Mouse (Mus musculus): ENCODE measurements around the gene Skap1. TPM values are rescaled to one million over a fixed set of nuclear protein-coding genes. Genes with fewer than 3 reads are reported as not detected.

The Skap1 gene
- 0.98 and 1.5 TPM in 2 replicates for polyA plus RNA-seq (2012; rRNA removed)

- no peaks in the 10 kb centered on the region; the same call in 1 of the 2 replicates for H3K27me3 ChIP-seq (ENCODE audit: control insufficient read depth, insufficient read depth, low read length)
- H3K4me1 ChIP-seq (ENCODE audit: control insufficient read depth, insufficient read depth, low read length): 0 out of 2 replicates have a peak, but pooled peaks cover 2% of the 10 kb centered on the region
- peak within 1 kb of the TSS; percentile 2 for H3K4me3 ChIP-seq (replicated peaks; ENCODE audit: insufficient read depth, low read depth, low read length)
- WGBS: 6% methylated on average over 42 of the region's 42 CpGs
- no peak within 1 kb of the TSS for H3K27ac ChIP-seq (ENCODE audit: insufficient read depth, low read length)
- no peak for TF ChIP-seq CTCF (IDR thresholded peaks at IDR 0.05; ENCODE audit: borderline replicate concordance, insufficient read depth, low read depth, low read length)
- no peak for TF ChIP-seq POLR2A (IDR thresholded peaks at IDR 0.05; ENCODE audit: borderline replicate concordance, insufficient read depth, low read length)
- DNase-seq: peak in 1 of 2 experiments; percentile 1
These were observed at the start of gene Skap1 for GRCm38 (mm10) chr11:96463986-96464715. Gene Skap1 (plus strand): TSS chr11:96464593.

DNA sequence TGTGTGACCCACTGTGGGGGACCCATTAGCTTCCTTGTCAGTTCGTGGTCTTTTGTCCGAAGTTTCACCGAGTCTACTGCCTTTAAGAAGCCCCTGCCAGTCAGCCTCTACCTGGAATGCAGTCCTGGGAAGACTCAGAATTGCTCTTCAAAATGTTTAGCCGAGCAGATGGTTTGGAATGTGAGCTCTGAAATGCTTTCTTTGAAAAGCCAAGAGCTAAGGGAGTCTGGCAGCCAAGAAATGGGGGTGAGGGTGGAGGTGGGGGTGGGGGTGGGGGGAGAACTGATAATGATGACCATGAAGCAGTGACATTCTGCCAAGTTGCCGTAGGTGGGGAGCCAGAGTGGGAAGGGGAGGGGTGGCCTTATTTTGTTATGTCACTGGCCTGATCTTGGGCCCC is 43.3 kb upstream of the Skap1 start:
- Histone ChIP-seq H3K4me1 (ENCODE audit: control insufficient read depth, insufficient read depth, low read length) (no peaks in the 10 kb centered on the region; the same call in 1 of the 2 replicates), H3K4me3 (replicated peaks; ENCODE audit: insufficient read depth, low read depth, low read length) (no peak overlapping the region), H3K27me3 (ENCODE audit: control insufficient read depth, insufficient read depth, low read length) (no peaks in the 10 kb centered on the region), H3K27ac (ENCODE audit: insufficient read depth, low read length) (no peak overlapping the region)
- TF ChIP-seq CTCF (IDR thresholded peaks at IDR 0.05; ENCODE audit: borderline replicate concordance, insufficient read depth, low read depth, low read length): no peak
- TF ChIP-seq POLR2A (IDR thresholded peaks at IDR 0.05; ENCODE audit: borderline replicate concordance, insufficient read depth, low read length): no peak
- 20% methylated on average over 5 of the region's 5 CpGs for WGBS
- DNase-seq: no peak

DNA sequence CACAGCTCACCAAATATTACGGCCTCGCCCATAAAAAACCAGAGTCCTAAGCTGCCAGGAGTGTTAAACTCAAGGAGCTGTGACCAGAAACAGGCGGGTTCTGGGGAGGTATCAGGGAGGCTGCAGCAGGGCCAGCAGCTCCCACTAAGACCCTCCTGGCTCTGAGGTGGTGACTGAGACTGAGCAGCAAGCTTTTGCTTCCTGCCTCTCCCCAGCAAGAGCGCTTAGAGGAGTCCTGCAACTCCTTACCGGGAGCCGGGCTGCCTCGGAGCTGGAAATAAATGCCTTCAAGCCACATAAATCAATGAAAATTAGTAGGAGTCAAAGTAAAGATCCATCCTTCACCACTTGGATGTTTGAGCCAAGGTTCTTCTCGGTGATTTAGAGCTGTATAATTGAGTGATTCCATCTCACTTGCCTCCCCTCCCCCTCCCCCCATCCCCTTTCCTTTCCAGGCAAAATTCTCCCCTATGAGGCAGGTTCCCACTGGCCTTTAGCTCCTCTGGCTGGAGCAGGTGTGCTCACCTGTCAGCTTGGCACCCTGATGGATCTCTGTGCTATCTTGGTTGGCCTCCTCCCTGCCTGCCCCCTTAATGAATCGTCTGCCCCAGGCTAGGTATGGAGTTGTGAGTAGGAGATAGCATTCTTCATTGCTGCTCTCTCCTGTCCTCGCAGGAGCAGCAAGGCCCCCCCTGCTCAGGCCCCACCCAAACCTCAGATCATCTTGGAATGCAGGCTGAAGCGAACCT is 42.7 kb upstream of the Skap1 start:
- 48% methylated on average over 11 of the region's 11 CpGs for WGBS
- DNase-seq: no peak
- Histone ChIP-seq H3K4me1 (ENCODE audit: control insufficient read depth, insufficient read depth, low read length) (no peaks in the 10 kb centered on the region; the same call in 1 of the 2 replicates), H3K4me3 (replicated peaks; ENCODE audit: insufficient read depth, low read depth, low read length) (no peak overlapping the region), H3K27me3 (ENCODE audit: control insufficient read depth, insufficient read depth, low read length) (no peaks in the 10 kb centered on the region), H3K27ac (ENCODE audit: insufficient read depth, low read length) (no peak overlapping the region)
- TF ChIP-seq CTCF (IDR thresholded peaks at IDR 0.05; ENCODE audit: borderline replicate concordance, insufficient read depth, low read depth, low read length): no peak

GRCm38 (mm10) chr11:96425193-96425592 is 39.2 kb upstream of the Skap1 start:
- DNase-seq: no peak
- H3K27ac ChIP-seq (ENCODE audit: insufficient read depth, low read length): no peak overlapping the region
- no peaks in the 10 kb centered on the region for H3K27me3 ChIP-seq (ENCODE audit: control insufficient read depth, insufficient read depth, low read length)
- WGBS: 87% methylated on average over 6 of the region's 6 CpGs
- no peak overlapping the region for H3K4me3 ChIP-seq (replicated peaks; ENCODE audit: insufficient read depth, low read depth, low read length)
- H3K4me1 ChIP-seq (ENCODE audit: control insufficient read depth, insufficient read depth, low read length): no peaks in the 10 kb centered on the region; the same call in 1 of the 2 replicates
- TF ChIP-seq POLR2A (IDR thresholded peaks at IDR 0.05; ENCODE audit: borderline replicate concordance, insufficient read depth, low read length) (no peak), CTCF (IDR thresholded peaks at IDR 0.05; ENCODE audit: borderline replicate concordance, insufficient read depth, low read depth, low read length) (no peak)

DNA sequence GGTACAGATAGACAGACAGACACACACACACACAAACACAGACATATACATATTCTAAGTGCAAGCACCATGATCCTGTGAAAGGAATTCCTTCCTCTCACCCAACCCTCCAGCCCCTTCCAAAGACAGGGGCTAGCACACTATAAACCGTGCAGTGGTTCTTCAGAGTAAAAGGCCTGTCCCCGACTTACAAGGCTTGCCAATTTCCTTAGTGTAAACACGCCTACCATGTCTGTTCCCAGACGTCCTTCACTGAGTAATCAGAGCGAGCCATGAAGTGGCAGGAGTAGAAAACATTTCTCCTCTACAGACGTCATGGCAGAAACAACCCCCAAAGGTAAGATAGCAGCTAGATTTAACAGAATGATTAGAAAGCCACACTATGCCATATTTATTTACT is 38.2 kb upstream of the Skap1 start:
- no peaks in the 10 kb centered on the region for H3K27me3 ChIP-seq (ENCODE audit: control insufficient read depth, insufficient read depth, low read length)
- H3K4me3 ChIP-seq (replicated peaks; ENCODE audit: insufficient read depth, low read depth, low read length): no peak overlapping the region
- no peak overlapping the region for H3K27ac ChIP-seq (ENCODE audit: insufficient read depth, low read length)
- 69% methylated on average over 6 of the region's 6 CpGs for WGBS
- no peaks in the 10 kb centered on the region; the same call in 1 of the 2 replicates for H3K4me1 ChIP-seq (ENCODE audit: control insufficient read depth, insufficient read depth, low read length)
- no peak for DNase-seq
- TF ChIP-seq POLR2A (IDR thresholded peaks at IDR 0.05; ENCODE audit: borderline replicate concordance, insufficient read depth, low read length) (no peak), CTCF (IDR thresholded peaks at IDR 0.05; ENCODE audit: borderline replicate concordance, insufficient read depth, low read depth, low read length) (no peak)

DNA sequence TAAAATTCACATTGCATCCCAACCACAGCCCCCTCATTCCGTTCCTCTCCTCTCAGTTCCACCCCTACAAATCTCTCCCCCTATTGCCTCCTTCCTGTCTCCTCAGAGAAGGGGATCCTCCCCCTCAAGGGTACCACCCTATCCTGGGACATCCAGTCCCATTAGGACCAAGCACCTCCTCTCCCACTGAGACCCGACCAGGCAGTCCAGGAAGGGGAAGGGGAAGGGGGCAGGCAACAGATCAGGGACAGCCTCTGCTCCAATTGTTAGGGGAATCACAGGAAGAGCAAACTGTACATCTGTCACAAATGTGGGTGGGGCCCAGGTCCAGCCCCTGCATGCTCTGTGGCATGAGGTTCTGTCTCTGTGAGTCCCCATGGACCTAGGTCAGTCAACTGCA is 37.6 kb upstream of the Skap1 start:
- no peaks in the 10 kb centered on the region for H3K4me1 ChIP-seq (ENCODE audit: control insufficient read depth, insufficient read depth, low read length)
- no peaks in the 10 kb centered on the region for H3K27me3 ChIP-seq (ENCODE audit: control insufficient read depth, insufficient read depth, low read length)
- no peak for DNase-seq
- no peak overlapping the region for H3K4me3 ChIP-seq (replicated peaks; ENCODE audit: insufficient read depth, low read depth, low read length)
- TF ChIP-seq CTCF (IDR thresholded peaks at IDR 0.05; ENCODE audit: borderline replicate concordance, insufficient read depth, low read depth, low read length) (no peak), POLR2A (IDR thresholded peaks at IDR 0.05; ENCODE audit: borderline replicate concordance, insufficient read depth, low read length) (no peak)
- 54% methylated on average over 2 of the region's 2 CpGs for WGBS
- no peak overlapping the region for H3K27ac ChIP-seq (ENCODE audit: insufficient read depth, low read length)

- H3K4me3 ChIP-seq (replicated peaks; ENCODE audit: insufficient read depth, low read depth, low read length): no peak overlapping the region
- no peaks in the 10 kb centered on the region for H3K4me1 ChIP-seq (ENCODE audit: control insufficient read depth, insufficient read depth, low read length)
- WGBS: 91% methylated on average over 2 of the region's 2 CpGs
- DNase-seq: no peak
- H3K27ac ChIP-seq (ENCODE audit: insufficient read depth, low read length): no peak overlapping the region
- TF ChIP-seq POLR2A (IDR thresholded peaks at IDR 0.05; ENCODE audit: borderline replicate concordance, insufficient read depth, low read length): no peak
- TF ChIP-seq CTCF (IDR thresholded peaks at IDR 0.05; ENCODE audit: borderline replicate concordance, insufficient read depth, low read depth, low read length): no peak
- H3K27me3 ChIP-seq (ENCODE audit: control insufficient read depth, insufficient read depth, low read length): no peaks in the 10 kb centered on the region
These were observed 35.3 kb upstream of the Skap1 start for GRCm38 (mm10) chr11:96429062-96429461.

GRCm38 (mm10) chr11:96429891-96430290 is 34.5 kb upstream of the Skap1 start:
- Histone ChIP-seq H3K27me3 (ENCODE audit: control insufficient read depth, insufficient read depth, low read length) (no peaks in the 10 kb centered on the region), H3K4me1 (ENCODE audit: control insufficient read depth, insufficient read depth, low read length) (no peaks in the 10 kb centered on the region), H3K27ac (ENCODE audit: insufficient read depth, low read length) (no peak overlapping the region), H3K4me3 (replicated peaks; ENCODE audit: insufficient read depth, low read depth, low read length) (no peak overlapping the region)
- 76% methylated on average over 5 of the region's 5 CpGs for WGBS
- TF ChIP-seq CTCF (IDR thresholded peaks at IDR 0.05; ENCODE audit: borderline replicate concordance, insufficient read depth, low read depth, low read length) (no peak), POLR2A (IDR thresholded peaks at IDR 0.05; ENCODE audit: borderline replicate concordance, insufficient read depth, low read length) (no peak)
- no peak for DNase-seq
